Comparison of ENCODE assay signal across 14 mouse cellular contexts in genomic region chr13:9239127-9239526, GRCm38 (mm10).
"Had no signal": no experiment of that assay in that cellular context is flagged by ENCODE, and none has a peak within 500 bp of the region (broad histone marks: within the 10 kb centered on the region; RNA-seq: fewer than 3 reads in every experiment).

No protein-coding gene starts in this region.

- H3K4me3 ChIP-seq: left cerebral cortex, adult 2 months; limb, embryonic 10.5 days; liver, embryonic 15.5 days; midbrain, embryonic 10.5 days; midbrain, embryonic 15.5 days had no signal

- H3K4me1 ChIP-seq: limb, embryonic 10.5 days; midbrain, embryonic 10.5 days; midbrain, embryonic 15.5 days had no signal

- H3K27ac ChIP-seq: kidney, postnatal 0 days; left cerebral cortex, adult 2 months; limb, embryonic 10.5 days; liver, embryonic 15.5 days; midbrain, embryonic 10.5 days; midbrain, embryonic 15.5 days; stomach, postnatal 0 days had no signal

- DNase-seq: kidney, adult 11 months; kidney, adult 9 months; kidney, postnatal 36 days; lung, adult 2 months; lung, postnatal 36 days; thymus, adult 2 months; thymus, postnatal 25 days had no signal
